Mouse (Mus musculus) MEL (cell line): Measurements from ENCODE around the gene Pdcd6ip.
A peak's percentile ranks its signal among the peaks of the same experiment; 100 is the strongest.

ENCODE experiments used
- BHLHE40 ChIP-seq: IDR thresholded peaks from 2 replicates; pipeline ENCODE4 v1.6.1; 2012; ENCODE audit warnings: low read depth, mild to moderate bottlenecking, inconsistent platforms, low read length, improper control_type of control experiment, borderline replicate concordance
- CTCF ChIP-seq, 3 experiments: IDR thresholded peaks in 2 of 3; conservative IDR thresholded peaks in 1 of 3; 2 replicates each; pipeline ENCODE4 v1.5.1; 2011 to 2012; ENCODE audit warnings: low read length in 3 of 3, low read depth in 2 of 3, mild to moderate bottlenecking in 2 of 3, improper control_type of control experiment in 1 of 3, inconsistent platforms in 1 of 3, mixed read lengths in 1 of 3, moderate library complexity in 1 of 3; ENCODE audit not compliant: control insufficient read depth in 1 of 3, insufficient read depth in 1 of 3, poor library complexity in 1 of 3, severe bottlenecking in 1 of 3
- HCFC1 ChIP-seq: IDR thresholded peaks from 2 replicates; pipeline ENCODE4 v1.6.1; 2012; ENCODE audit warnings: low read depth, mild to moderate bottlenecking, inconsistent platforms, low read length, improper control_type of control experiment, moderate library complexity
- KAT2A ChIP-seq: conservative IDR thresholded peaks from 2 replicates; pipeline ENCODE4 v1.6.1; 2012; ENCODE audit warnings: low read depth, low read length, improper control_type of control experiment, inconsistent platforms
- MAFK ChIP-seq: IDR thresholded peaks from 2 replicates; pipeline ENCODE4 v1.6.1; 2011; ENCODE audit warnings: low read depth, mild to moderate bottlenecking, low read length, improper control_type of control experiment, borderline replicate concordance
- MAZ ChIP-seq: IDR thresholded peaks from 2 replicates; pipeline ENCODE4 v1.6.1; 2012; ENCODE audit warnings: low read depth, mild to moderate bottlenecking, inconsistent platforms, low read length, improper control_type of control experiment
- POLR2A ChIP-seq, 2 experiments: IDR thresholded peaks; 2 replicates each; pipeline ENCODE4 v1.6.1; 2011 to 2012; ENCODE audit warnings: low read length in 2 of 2, mild to moderate bottlenecking in 2 of 2, control low read depth in 1 of 2, improper control_type of control experiment in 1 of 2, low read depth in 1 of 2, moderate library complexity in 1 of 2; ENCODE audit not compliant: control insufficient read depth in 1 of 2, insufficient read depth in 1 of 2, poor library complexity in 1 of 2
- POLR2AphosphoS2 ChIP-seq: IDR thresholded peaks from 2 replicates; pipeline ENCODE4 v1.6.1; 2011; ENCODE audit warnings: low read length, improper control_type of control experiment
- POLR2AphosphoS5 ChIP-seq: IDR thresholded peaks from 2 replicates; pipeline ENCODE4 v1.6.1; 2012; ENCODE audit warnings: low read depth, borderline replicate concordance, mild to moderate bottlenecking, inconsistent platforms, low read length, moderate library complexity, mixed read lengths
- RCOR1 ChIP-seq: IDR thresholded peaks from 2 replicates; pipeline ENCODE4 v1.6.1; 2012; ENCODE audit warnings: low read depth, mild to moderate bottlenecking, inconsistent platforms, low read length, improper control_type of control experiment
- TCF12 ChIP-seq: IDR thresholded peaks from 2 replicates; pipeline ENCODE4 v1.6.1; 2014; ENCODE audit warnings: low read depth, mild to moderate bottlenecking, inconsistent platforms, low read length, improper control_type of control experiment, moderate library complexity
- USF1 ChIP-seq: IDR thresholded peaks from 2 replicates; pipeline ENCODE4 v1.6.1; 2014; ENCODE audit warnings: low read depth, mild to moderate bottlenecking, inconsistent platforms, low read length, improper control_type of control experiment, moderate library complexity
- USF2 ChIP-seq, 2 experiments: IDR thresholded peaks; 2 replicates each; pipeline ENCODE4 v1.6.1; 2011 to 2012; ENCODE audit warnings: improper control_type of control experiment in 2 of 2, low read length in 2 of 2, borderline replicate concordance in 1 of 2, inconsistent platforms in 1 of 2, low read depth in 1 of 2, mild to moderate bottlenecking in 1 of 2; ENCODE audit not compliant: insufficient read depth in 1 of 2
- ZC3H11A ChIP-seq: IDR thresholded peaks from 2 replicates; pipeline ENCODE4 v1.6.1; 2012; ENCODE audit warnings: low read depth, mild to moderate bottlenecking, inconsistent platforms, low read length, improper control_type of control experiment

GRCm38 (mm10) chr9:113742361-113742794 lies 34.3 kb upstream of the Pdcd6ip start:
- TF ChIP-seq ZC3H11A (peak; percentile 7; the same call in 1 of the 2 replicates), HCFC1 (no peak), USF1 (no peak), MAFK (no peak), POLR2A (IDR thresholded peaks at IDR 0.05; ENCODE audit: control insufficient read depth in 1 of 2, insufficient read depth in 1 of 2, low read depth in 1 of 2, low read length in 2 of 2, poor library complexity in 1 of 2) (no peak), RCOR1 (no peak), CTCF (IDR thresholded peaks at IDR 0.05 in 2 of 3, conservative IDR thresholded peaks at IDR 0.05 in 1 of 3; ENCODE audit: control insufficient read depth in 1 of 3, insufficient read depth in 1 of 3, low read depth in 2 of 3, low read length in 3 of 3, poor library complexity in 1 of 3, severe bottlenecking in 1 of 3) (peak in 1 of 3 experiments; percentile 42; a peak in 2 of 6 replicates), TCF12 (no peak), POLR2AphosphoS2 (no peak), BHLHE40 (no peak), USF2 (IDR thresholded peaks at IDR 0.05; ENCODE audit: borderline replicate concordance in 1 of 2, insufficient read depth in 1 of 2, low read depth in 1 of 2, low read length in 2 of 2) (no peak), POLR2AphosphoS5 (no peak), KAT2A (no peak), MAZ (no peak)
